Mouse (Mus musculus) effector memory CD4-positive, alpha-beta T cell, adult 7 months (primary cell): ENCODE measurements around the gene Evi5l. TPM values are rescaled to one million over a fixed set of nuclear protein-coding genes. Genes with fewer than 3 reads are reported as not detected.

Experiments used
- polyA plus RNA-seq: library from polyadenylated mRNA; unstranded; fragments of 100-300 nt; shearing (Covaris generic); gene quantifications from one replicate; pipeline ENCODE4 v1.2.1, GENCODE M21; 2017

The Evi5l gene
- 10.3 TPM for polyA plus RNA-seq

GRCm38 (mm10) chr8:4165852-4166751, at the start of gene Evi5l:
Gene Evi5l, plus strand, starts transcription at chr8:4166567.

GRCm38 (mm10) chr8:4133798-4134197, 32.6 kb upstream of the Evi5l start, which contains the start of gene Cd209g:
Gene Cd209g, plus strand, starts transcription at chr8:4134098.

GRCm38 (mm10) chr8:4216791-4217621, 50.6 kb downstream of the Evi5l start, which contains the start of gene Prr36:
Gene Prr36, minus strand, starts transcription at chr8:4217459.

GRCm38 (mm10) chr8:4226739-4227347, 60.5 kb downstream of the Evi5l start, which contains the start of gene Lrrc8e:
Gene Lrrc8e, plus strand, starts transcription at chr8:4226827.

GRCm38 (mm10) chr8:4238434-4239192, 72.2 kb downstream of the Evi5l start, which contains the start of the genes Map2k7 and Gm49320:
Gene Map2k7, plus strand, starts transcription at chr8:4238740.
Gene Gm49320, plus strand, starts transcription at chr8:4238865.

GRCm38 (mm10) chr8:4247951-4248540, 81.7 kb downstream of the Evi5l start, which contains the start of gene Tgfbr3l:
Gene Tgfbr3l, plus strand, starts transcription at chr8:4248214.

GRCm38 (mm10) chr8:4252934-4253841, 86.8 kb downstream of the Evi5l start, which contains the start of gene Snapc2:
Gene Snapc2, plus strand, starts transcription at chr8:4253080.

GRCm38 (mm10) chr8:4259125-4259804, 92.9 kb downstream of the Evi5l start, which contains the start of gene Ctxn1:
Gene Ctxn1, minus strand, starts transcription at chr8:4259274.

Other genes starting within 250 kb of the Evi5l start
- not detected for gene Cd209b, start 239.7 kb upstream of the Evi5l start, polyA plus RNA-seq
- 1.3 TPM for gene Cd209c, start 211.8 kb upstream of the Evi5l start, polyA plus RNA-seq
- 0.38 TPM for gene Cd209f, start 60.7 kb upstream of the Evi5l start, polyA plus RNA-seq
- 0.87 TPM for gene Cd209g, start 32.5 kb upstream of the Evi5l start, polyA plus RNA-seq
- gene Prr36, start 50.9 kb downstream of the Evi5l start, polyA plus RNA-seq = 0.12 TPM
- 0.26 TPM for gene Lrrc8e, start 60.3 kb downstream of the Evi5l start, polyA plus RNA-seq
- 80.1 TPM for gene Map2k7, start 72.2 kb downstream of the Evi5l start, polyA plus RNA-seq
- gene Gm49320, start 72.3 kb downstream of the Evi5l start, polyA plus RNA-seq = 0.35 TPM
- gene Tgfbr3l, start 81.6 kb downstream of the Evi5l start, polyA plus RNA-seq = 1.1 TPM
- gene Snapc2, start 86.5 kb downstream of the Evi5l start, polyA plus RNA-seq = 13.9 TPM
- gene Ctxn1, start 92.7 kb downstream of the Evi5l start, polyA plus RNA-seq = 0.95 TPM
- gene Timm44, start 109.3 kb downstream of the Evi5l start, polyA plus RNA-seq = 49.1 TPM
- 4.7 TPM for gene Ccl25, start 158.6 kb downstream of the Evi5l start, polyA plus RNA-seq
- gene Elavl1, start 158.8 kb downstream of the Evi5l start, polyA plus RNA-seq = 211 TPM